Mouse (Mus musculus): ENCODE results near the gene Gm20388.

DNA sequence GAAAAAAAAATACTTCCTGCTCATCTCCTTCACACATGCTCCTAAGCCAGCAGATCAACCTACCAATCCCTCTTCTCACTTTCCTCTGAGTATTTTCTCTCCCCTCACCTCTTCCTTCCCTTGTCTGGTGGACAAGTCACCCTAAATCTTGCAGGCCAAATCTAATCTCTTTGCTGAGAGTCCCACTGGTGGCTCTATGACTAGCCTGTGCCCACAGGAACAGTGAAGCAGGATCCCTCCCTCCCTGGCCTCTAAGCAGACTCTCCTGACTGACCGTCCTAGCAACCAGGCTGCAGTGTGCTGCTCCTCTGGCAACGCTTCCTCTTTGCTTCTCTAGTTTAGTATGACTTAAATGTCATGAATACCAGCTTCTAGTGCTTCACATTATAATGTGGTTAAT is 3076.6 kb downstream of the Gm20388 start:
- TF ChIP-seq CTCF (IDR thresholded peaks at IDR 0.05; ENCODE audit: borderline replicate concordance, extremely low read depth, insufficient read depth, insufficient read length): no peak
- no peak for TF ChIP-seq POLR2A (IDR thresholded peaks at IDR 0.05; ENCODE audit: borderline replicate concordance, extremely low read depth, insufficient read depth, insufficient read length, poor library complexity, severe bottlenecking)

Data from brain, embryonic 14.5 days (tissue).